Mouse (Mus musculus) kidney, postnatal 0 days (tissue): Measurements from ENCODE around the gene Pef1. TPM values are rescaled to one million over a fixed set of nuclear protein-coding genes. Genes with fewer than 3 reads are reported as not detected.

Source experiments
- ATAC-seq: fragments of 200-750 bp; cut with Nextera tagmentation; replicated peaks from 2 replicates; pipeline ENCODE4 v1.8.0; 2017; ENCODE audit warnings: low read depth, moderate number of reproducible peaks, moderate TSS enrichment, moderate library complexity; ENCODE audit not compliant: low FRiP score
- DNase-seq: peaks from one replicate; pipeline ENCODE4 v3.0.0-alpha.2; 2016; ENCODE audit warnings: low spot score
- H3K27ac ChIP-seq: fragments of 300-500 bp; sonication (generic); 2 replicates; pipeline ENCODE4 v1.5.1; 2014; ENCODE audit warnings: mild to moderate bottlenecking
- H3K27me3 ChIP-seq: fragments of 300-500 bp; sonication (generic); 2 replicates; pipeline ENCODE4 v1.6.1; 2014; ENCODE audit warnings: low read length, mixed read lengths; ENCODE audit not compliant: insufficient read depth
- H3K36me3 ChIP-seq: fragments of 300-500 bp; sonication (generic); 2 replicates; pipeline ENCODE4 v1.6.1; 2014; ENCODE audit warnings: low read length, mixed read lengths; ENCODE audit not compliant: insufficient read depth
- H3K4me1 ChIP-seq: fragments of 300-500 bp; sonication (generic); replicated peaks from 2 replicates; pipeline ENCODE4 v1.6.1; 2014; ENCODE audit warnings: antibody characterized with exemption, low read length, mixed read lengths; ENCODE audit not compliant: insufficient read depth
- H3K4me2 ChIP-seq: fragments of 300-500 bp; sonication (generic); 2 replicates; pipeline ENCODE4 v1.6.1; 2014; ENCODE audit warnings: mild to moderate bottlenecking, low read length, moderate library complexity, mixed read lengths
- H3K4me3 ChIP-seq: fragments of 300-500 bp; sonication (generic); replicated peaks from 2 replicates; pipeline ENCODE4 v1.5.1; 2014; ENCODE audit warnings: low read depth, low read length
- H3K9ac ChIP-seq: fragments of 300-500 bp; sonication (generic); 2 replicates; pipeline ENCODE4 v1.6.1; 2014; ENCODE audit warnings: low read depth, low read length
- H3K9me3 ChIP-seq: fragments of 300-500 bp; sonication (generic); replicated peaks from 2 replicates; pipeline ENCODE4 v1.6.1; 2016; ENCODE audit warnings: low read length, inconsistent platforms, mixed read lengths
- CTCF ChIP-seq: IDR thresholded peaks from 2 replicates; pipeline ENCODE4 v1.5.1; 2016; ENCODE audit warnings: antibody characterized with exemption, low read depth, mild to moderate bottlenecking, moderate library complexity
- WGBS: fragments of 180-500 bp; shearing (Covaris S2); extraction: QIAGEN DNeasy Blood & Tissue Kit; methylation state at CpG from one replicate; pipeline ENCODE4 v1.1.7; 2014; 5-methylcytosine and 5-hydroxymethylcytosine counted together
- polyA plus RNA-seq: library from polyadenylated mRNA; unstranded; fragments of >200 nt; fragmentation: Nextera tagmentation; extraction: Ambion mirVana; gene quantifications from 2 replicates; pipeline ENCODE4 v1.2.1, GENCODE M21; 2015

The Pef1 gene
- polyA plus RNA-seq, 1 experiment from 2014 or later, result 73.6 TPM

DNA sequence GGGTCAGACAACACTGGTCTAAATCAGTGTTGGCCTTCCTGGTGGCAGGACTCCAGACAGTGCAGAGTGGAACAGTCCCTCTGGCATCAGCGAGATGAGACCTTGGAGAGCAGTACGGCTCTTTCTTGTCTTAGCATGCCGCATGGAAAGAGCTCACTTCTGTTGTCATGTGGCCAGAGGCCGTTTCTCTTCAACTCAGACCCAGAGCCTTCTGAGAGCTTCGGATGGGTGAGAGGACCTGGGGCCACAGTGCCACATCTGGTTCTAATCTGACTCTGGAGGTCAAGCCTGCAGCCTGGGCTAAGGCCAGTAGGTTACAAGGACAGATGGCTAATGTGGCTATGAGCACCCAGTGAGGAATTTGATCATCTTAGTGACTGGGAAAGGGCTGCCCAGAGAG, 23.6 kb downstream of the Pef1 start:
- no peak for ATAC-seq
- Histone ChIP-seq H3K4me1 (no peaks in the 10 kb centered on the region), H3K36me3 (peaks cover 53% of the 10 kb centered on the region), H3K9me3 (no peaks in the 10 kb centered on the region), H3K27me3 (no peaks in the 10 kb centered on the region), H3K4me2 (no peak overlapping the region), H3K27ac (no peak overlapping the region), H3K9ac (no peak overlapping the region), H3K4me3 (no peak overlapping the region)
- TF ChIP-seq CTCF, result no peak
- 80% methylated on average over 5 of the region's 5 CpGs for whole genome bisulfite sequencing
- DNase-seq, result no peak

DNA sequence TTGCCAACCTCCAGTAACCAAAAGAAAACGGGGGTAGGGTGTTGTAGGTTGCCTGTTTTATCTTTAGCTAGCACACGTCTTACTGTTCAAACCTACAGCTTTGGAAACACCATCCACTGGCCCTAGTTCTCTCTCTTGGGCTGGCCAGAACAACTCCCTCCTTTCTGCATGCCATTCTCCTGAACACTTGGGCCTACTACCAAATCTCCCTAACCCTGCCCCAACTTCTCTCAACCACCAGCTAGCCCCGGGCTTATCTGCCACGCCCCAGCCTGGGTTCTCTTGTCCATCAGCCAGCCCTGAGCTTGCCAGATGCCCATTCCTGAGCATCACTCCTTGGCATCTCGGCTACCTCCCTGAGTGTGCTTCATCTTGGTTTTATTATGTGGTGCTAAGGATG, 26.5 kb downstream of the Pef1 start:
- Histone ChIP-seq H3K4me3 (no peak overlapping the region), H3K27ac (no peak overlapping the region; the same call in 1 of the 2 replicates), H3K4me2 (no peak overlapping the region), H3K9ac (no peak overlapping the region), H3K27me3 (no peaks in the 10 kb centered on the region), H3K4me1 (no peaks in the 10 kb centered on the region), H3K36me3 (peaks cover 29% of the 10 kb centered on the region), H3K9me3 (no peaks in the 10 kb centered on the region)
- DNase-seq, result no peak
- ATAC-seq, result no peak
- 88% methylated on average over 5 of the region's 5 CpGs for WGBS
- TF ChIP-seq CTCF, result no peak

DNA sequence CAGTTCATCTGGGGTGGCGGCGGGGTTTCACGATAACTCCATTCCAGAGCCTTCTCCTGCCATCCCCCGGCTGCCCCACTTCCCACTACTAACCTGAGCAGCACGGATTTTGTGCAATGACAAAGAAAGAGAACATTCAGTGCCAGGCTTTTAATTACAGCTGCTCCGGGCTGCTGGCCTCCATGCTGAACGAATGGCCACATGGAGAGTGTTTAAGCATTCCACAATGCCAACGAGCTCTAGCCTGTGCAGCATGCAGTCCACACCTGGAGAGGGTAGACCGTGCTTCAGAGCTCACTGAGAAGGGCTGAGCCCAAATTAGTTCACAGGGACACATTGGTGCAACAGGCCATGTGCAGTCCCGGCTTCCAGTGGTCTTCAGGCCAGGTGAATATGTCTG, 27.7 kb downstream of the Pef1 start:
- peak overlapping the region; percentile 80 for H3K27ac ChIP-seq
- DNase-seq (no peak), ATAC-seq (no peak)
- H3K36me3 ChIP-seq, result peaks cover 27% of the 10 kb centered on the region
- H3K9ac ChIP-seq, result no peak overlapping the region
- no peaks in the 10 kb centered on the region for H3K27me3 ChIP-seq
- no peaks in the 10 kb centered on the region for H3K9me3 ChIP-seq
- no peak for TF ChIP-seq CTCF
- 57% methylated on average over 10 of the region's 10 CpGs for WGBS
- no peaks in the 10 kb centered on the region for H3K4me1 ChIP-seq
- no peak overlapping the region for H3K4me2 ChIP-seq
- no peak overlapping the region for H3K4me3 ChIP-seq

GRCm38 (mm10) chr4:130130641-130131350, 28.4 kb downstream of the Pef1 start:
- peak; percentile 85 for ATAC-seq

DNA sequence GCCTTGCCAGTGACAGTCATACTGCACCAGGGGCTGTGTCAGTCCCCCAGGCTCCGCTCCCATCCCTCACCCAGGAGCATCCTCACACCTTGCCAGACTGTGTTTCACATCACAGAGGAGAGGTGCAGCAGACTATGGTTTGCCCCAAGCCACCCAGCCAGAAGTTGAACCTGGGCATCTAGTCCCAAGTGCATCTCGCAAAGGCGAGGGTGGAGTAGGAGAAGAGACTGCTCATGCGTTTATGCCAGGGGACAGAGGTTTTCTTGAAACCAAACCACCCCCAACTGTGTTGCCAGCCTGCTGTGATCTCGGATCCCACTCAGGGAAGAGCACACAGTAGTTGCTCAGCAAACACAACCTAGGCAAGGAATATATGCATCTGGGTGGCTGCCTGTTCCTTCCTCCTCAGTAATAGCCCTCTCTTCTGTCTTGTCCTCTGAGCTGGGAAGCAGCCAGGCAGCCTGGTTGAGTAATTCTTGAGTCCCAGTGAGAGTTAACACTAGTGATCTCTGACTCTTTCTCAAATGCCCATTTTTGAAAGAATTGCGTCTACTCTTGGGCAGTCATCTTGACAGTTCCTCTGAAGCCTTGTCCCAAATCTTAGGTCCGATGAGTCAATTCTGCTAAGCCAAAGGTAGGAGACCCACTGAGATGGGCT, 29.2 kb downstream of the Pef1 start:
- ATAC-seq, result peak; percentile 9; the same call in 1 of the 2 replicates
- H3K4me1 ChIP-seq, result no peaks in the 10 kb centered on the region
- no peak for DNase-seq
- whole genome bisulfite sequencing, result 84% methylated on average over 7 of the region's 7 CpGs
- no peaks in the 10 kb centered on the region for H3K27me3 ChIP-seq
- H3K4me3 ChIP-seq, result no peak overlapping the region
- H3K27ac ChIP-seq, result no peak overlapping the region
- H3K4me2 ChIP-seq, result no peak overlapping the region
- no peak overlapping the region for H3K9ac ChIP-seq
- H3K36me3 ChIP-seq, result peaks cover 12% of the 10 kb centered on the region
- no peaks in the 10 kb centered on the region for H3K9me3 ChIP-seq
- TF ChIP-seq CTCF, result no peak

More at GRCm38 (mm10) chr4:130130641-130131350, 28.4 kb downstream of the Pef1 start:
- 51% methylated on average over 13 of the region's 13 CpGs for WGBS
- H3K27me3 ChIP-seq, result no peaks in the 10 kb centered on the region
- H3K4me1 ChIP-seq, result no peaks in the 10 kb centered on the region
- peak overlapping the region; percentile 80 for H3K27ac ChIP-seq
- H3K9ac ChIP-seq, result no peak overlapping the region
- H3K4me3 ChIP-seq, result no peak overlapping the region
- no peak overlapping the region for H3K4me2 ChIP-seq
- peak; percentile 22 for DNase-seq
- peaks cover 20% of the 10 kb centered on the region for H3K36me3 ChIP-seq
- TF ChIP-seq CTCF, result no peak
- no peaks in the 10 kb centered on the region for H3K9me3 ChIP-seq

DNA sequence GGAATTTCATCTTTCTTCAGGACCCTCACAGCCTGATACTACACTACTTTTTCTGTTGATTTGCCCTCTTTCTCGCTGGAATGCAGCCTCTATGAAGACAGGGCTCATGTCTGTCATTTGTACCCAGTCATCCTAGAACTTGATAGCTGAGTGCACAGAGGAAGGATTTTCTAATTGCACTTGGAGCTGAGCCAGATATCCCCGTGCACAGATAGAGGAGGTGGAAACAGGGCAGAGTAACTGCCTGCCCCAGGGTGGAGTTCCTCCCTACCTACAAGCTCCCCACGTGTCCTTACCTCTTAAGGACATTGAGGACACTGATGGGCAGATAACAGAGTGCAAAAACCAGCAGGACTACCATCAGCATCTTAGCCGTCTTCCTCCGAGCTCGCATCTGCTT, 31.0 kb downstream of the Pef1 start:
- ATAC-seq, result no peak
- 50% methylated on average over 6 of the region's 6 CpGs for WGBS
- Histone ChIP-seq H3K9me3 (no peaks in the 10 kb centered on the region), H3K36me3 (no peaks in the 10 kb centered on the region), H3K27me3 (no peaks in the 10 kb centered on the region; the same call in 1 of the 2 replicates), H3K27ac (no peak overlapping the region), H3K4me1 (no peaks in the 10 kb centered on the region), H3K4me2 (no peak overlapping the region), H3K9ac (no peak overlapping the region), H3K4me3 (no peak overlapping the region)
- TF ChIP-seq CTCF, result no peak
- no peak for DNase-seq
